Mouse (Mus musculus): Measurements from ENCODE around the gene Hs6st2. TPM values are rescaled to one million over a fixed set of nuclear protein-coding genes. Genes with fewer than 3 reads are reported as not detected.

The Hs6st2 gene
- polyA plus RNA-seq, 1 experiment, result 1.2 TPM

GRCm38 (mm10) chrX:51343595-51343994 lies 338.1 kb downstream of the Hs6st2 start:
- no peaks in the 10 kb centered on the region for H3K4me1 ChIP-seq (ENCODE audit: control insufficient read depth, insufficient read depth, low read length)
- no peak overlapping the region for H3K4me3 ChIP-seq (ENCODE audit: control insufficient read depth, low read depth, low read length)
- no peaks in the 10 kb centered on the region for H3K27me3 ChIP-seq (ENCODE audit: control insufficient read depth, insufficient read depth, low read length)
- TF ChIP-seq CTCF (IDR thresholded peaks at IDR 0.05; ENCODE audit: control insufficient read depth, insufficient read depth, insufficient replicate concordance, low read depth, low read length) (no peak), POLR2A (IDR thresholded peaks at IDR 0.05; ENCODE audit: control insufficient read depth, low read depth, low read length) (no peak)
- no peaks in the 10 kb centered on the region for H3K36me3 ChIP-seq (ENCODE audit: control insufficient read depth, insufficient read depth, low read length)
- no peak overlapping the region for H3K27ac ChIP-seq (ENCODE audit: control insufficient read depth, insufficient read depth, low read depth, low read length)

Other genes starting within 250 kb of the Hs6st2 start
- gene Usp26, start 119.4 kb upstream of the Hs6st2 start, polyA plus RNA-seq (2012; rRNA removed), result 1.2 and 1.5 TPM in 2 replicates

Measured in testis, adult 2 months (tissue).